Mouse (Mus musculus) CD4-positive helper T cell, adult 2 months (primary cell): ENCODE measurements around the gene Rras2.
A peak's percentile ranks its signal among the peaks of the same experiment; 100 is the strongest.

ENCODE experiments used
- DNase-seq: peaks from one replicate; pipeline ENCODE4 v3.0.0-alpha.2; 2012; ENCODE audit warnings: low read depth, missing footprints, low spot score

Gene Rras2

DNA sequence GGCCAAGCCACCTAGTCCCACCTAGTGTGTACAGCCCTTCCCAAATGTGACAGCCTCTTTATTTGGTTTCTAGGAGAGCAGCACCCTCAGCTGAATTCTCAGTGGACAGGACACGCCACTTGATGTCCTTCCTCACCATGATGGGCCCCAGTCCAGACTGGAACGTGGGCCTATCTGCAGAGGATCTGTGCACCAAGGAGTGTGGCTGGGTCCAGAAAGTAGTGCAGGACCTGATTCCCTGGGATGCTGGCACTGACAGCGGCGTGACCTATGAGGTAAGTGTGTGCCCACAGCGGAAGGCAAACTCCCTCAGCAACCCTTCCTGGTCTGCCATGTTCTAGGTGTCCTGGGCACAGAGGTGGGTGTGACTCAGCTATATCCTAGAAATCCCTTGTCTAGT is 88.8 kb downstream of the Rras2 start:
- no peak for DNase-seq

DNA sequence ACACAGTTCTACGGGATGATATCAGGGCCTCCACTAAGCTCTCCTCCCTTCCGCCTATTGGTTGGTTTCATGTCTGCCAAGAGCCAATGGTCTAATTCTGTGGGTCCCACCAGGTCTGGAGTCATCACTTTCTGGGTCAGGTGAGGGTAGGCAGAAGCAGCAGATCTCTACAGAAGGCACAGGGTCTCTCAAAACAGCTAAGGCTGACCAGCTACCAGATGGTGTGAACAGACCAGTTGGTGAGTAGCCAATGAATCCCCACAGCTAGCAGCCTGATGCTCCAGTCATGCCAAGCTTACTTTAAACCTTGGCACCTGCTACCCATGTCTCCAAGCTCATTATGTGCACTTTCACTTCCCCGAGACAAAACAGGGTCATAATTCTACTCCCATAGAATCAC is 90.2 kb downstream of the Rras2 start:
- no peak for DNase-seq

DNA sequence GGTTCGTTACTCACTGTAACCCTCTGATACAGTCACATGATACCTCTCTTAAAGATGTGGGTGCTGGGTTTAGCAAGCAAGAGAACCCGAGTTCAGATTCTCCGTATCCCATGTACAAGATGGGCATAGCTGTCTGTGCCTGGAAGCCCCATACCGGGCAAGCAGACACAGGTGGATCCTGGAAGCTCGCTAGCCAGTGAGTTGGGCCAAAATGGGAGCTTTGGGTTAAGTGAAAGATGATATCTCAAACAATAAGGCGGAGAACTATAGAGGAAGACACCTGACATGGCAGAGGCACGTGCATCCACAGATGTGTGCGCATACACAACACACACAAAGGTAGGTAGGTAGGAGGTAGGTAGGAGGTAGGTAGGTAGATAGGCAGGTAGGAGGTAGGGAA is 90.7 kb downstream of the Rras2 start:
- DNase-seq, result no peak

DNA sequence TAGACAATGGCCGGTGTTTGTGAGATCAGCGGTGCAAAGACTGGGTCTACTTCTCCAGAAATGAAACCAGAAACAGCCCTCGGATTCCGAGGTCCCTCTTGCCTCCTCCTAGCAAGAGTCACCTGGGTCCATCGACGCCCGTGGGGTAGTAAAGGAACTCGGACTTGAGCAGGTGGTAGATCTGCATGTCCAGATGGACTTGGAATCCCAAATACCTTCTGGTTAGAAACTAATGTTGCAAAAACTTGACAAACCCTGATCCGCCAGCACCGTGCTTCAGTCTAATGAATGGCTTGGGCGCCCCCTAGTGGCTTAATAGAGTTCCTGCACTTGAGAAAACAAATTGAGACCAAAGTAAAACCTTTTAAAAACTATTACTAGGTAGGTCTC is 96.9 kb downstream of the Rras2 start:
- DNase-seq, result peak; percentile 65

DNA sequence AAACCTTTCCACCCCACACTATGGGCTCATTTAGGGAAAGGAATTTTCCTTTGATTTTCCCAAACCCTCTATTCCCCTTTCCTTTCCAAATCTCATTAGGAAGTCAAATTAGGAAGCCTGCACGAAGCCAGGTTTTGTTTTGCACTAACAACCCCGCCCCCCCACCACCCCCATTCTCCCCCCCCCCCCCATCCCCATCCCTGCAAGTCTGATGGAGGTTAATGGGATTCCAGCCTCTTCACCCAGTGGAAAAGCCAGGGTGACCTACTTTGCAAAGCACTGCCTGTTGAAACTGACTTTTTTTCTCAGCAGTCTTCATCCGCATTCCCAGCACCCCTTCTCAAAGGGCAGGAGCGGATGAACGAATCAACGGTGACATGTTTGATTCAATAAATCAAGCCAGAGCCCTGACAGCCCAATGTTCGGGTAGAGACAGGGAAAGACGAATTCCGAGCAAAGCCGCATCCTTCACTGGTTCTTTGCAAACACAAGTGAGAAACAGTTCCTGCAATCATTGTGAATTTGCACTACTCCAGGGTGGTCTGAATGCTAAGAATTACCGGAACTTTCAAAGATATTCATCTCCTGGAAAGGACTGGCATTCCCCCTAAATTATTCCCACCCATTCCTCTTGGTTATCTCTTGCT is 97.4 kb downstream of the Rras2 start:
- DNase-seq, result no peak

DNA sequence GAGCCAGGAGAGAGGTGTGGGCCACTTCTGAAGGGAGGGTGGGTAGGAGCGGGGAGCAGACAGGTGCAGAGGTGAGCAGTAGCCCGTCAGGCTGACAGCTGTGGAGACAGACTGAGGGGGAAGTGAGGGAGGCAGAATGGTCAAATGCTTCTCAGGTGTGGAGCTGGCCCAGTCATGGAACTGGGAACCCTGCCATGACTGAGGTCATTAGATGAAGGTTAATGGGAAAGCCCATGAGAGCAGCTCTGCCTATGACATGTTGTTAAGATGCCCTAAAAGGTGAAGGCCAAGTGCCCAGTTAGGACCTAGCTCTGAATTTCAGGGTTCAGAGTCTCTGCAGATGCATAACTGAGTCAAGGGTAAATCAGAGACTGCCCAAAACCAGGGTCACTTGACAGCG is 98.7 kb downstream of the Rras2 start:
- no peak for DNase-seq

DNA sequence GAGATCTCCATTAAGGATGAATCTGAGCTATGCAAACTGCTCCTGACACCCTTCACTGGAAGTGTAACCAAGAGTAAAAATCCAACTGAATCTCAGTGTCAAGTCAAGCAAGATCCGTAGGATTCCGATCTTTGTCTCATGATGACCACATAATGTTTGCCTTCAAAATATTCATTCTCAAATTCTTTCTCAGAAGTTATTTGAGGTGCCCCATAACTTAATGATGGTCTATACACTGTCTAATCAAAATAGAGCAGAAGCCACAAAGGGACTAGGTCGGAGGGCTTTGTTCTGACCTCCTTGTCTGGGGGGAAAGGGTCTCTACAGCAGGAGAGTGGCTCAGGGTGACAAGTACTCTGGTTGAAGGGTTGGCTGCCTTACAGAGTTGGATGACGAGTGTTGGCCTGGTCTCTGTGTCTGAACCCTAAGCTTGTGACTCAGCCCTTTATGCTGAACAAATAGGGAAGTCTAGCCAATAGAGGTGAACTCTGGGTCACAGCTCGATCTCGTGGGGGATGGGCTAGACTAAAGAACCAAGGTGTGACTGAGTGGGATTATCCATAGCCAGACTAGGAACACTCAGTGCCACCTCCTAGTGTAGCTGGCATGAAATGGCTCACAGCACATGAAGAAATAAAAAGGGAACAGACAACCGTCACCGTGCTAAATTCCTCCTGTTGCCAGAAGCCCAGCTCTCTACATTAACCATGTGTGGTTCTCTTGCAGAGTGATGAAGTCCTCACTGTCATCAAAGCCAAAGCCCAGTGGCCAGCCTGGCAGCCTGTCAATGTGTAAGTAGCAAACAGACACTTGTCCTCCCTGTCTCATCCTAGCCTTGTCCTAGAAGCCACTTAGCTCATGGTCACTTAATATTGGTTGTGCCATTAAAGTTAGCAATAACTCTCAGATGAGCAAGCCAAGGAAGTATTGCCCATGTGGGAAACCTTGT is 101.3 kb downstream of the Rras2 start:
- no peak for DNase-seq

DNA sequence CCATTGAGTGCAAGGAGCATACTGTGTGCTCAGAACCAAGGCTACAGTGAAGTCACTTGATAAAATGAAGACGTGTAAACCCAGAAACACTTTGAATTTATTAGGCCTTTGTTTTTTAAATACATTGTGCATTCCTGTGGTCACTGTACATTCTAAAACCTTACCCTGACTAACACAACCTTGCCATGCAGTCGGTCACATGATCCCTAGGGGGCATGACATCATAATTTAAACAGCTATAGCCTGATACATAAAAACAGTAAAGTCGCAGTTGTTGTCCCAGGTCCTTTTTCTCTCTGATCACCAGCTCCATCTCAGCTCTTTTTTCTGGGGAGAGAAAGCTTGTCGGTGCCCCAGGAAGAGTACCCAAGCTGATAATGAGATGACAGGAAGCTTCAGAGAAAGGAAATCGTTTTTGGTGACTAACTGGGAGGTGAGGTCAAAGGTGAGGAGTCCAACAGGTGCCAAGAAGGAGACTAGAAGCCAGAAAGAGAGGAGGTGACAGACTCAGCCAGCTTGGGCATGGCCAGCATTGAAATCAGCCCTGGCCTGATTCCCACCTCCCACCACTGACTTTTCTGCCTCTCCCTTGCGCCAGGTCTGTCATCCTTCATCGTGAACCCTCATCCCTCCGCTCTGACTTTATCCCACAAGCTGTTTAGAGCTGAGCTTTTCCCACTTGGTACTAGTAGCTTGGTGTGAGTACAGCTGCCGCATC is 105.7 kb downstream of the Rras2 start:
- DNase-seq, result no peak

DNA sequence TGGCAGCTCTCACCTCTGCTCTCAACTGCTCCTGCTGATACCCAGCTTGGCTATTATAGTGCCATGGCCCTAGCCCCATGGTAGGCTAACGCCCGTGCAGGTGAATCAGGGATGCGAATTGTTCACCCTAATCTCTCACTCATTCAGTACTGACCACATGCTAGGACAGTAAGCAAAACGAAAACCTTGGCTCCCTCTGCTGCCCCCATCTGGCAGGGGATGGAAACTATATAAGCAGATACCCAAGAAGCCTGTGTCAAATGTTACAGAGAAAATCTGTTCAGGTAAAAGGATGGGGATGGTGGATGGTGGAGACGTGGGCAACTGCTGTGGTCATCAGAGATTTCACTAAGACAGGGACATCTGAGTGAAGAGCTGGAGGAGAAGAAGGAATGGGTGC is 110.0 kb downstream of the Rras2 start:
- DNase-seq, result no peak

DNA sequence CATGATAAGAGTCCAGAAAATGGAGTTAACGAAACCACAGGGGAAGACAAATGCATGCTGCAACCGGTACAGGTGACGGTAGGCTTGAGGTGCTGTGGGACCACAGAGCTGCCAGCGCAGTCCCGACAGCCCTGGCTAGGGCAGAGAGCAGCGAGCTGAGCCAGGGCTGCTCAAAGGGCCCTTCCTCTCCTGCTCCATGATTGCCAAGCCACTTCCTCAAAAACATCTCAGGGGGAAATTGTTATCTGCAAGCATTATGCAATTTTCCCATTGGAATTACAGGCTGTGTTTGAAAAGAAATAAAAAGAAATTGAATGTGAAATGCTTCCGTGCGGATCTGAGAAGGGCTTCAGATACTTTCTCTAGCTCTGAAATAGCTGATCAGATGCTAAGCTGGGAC is 111.1 kb downstream of the Rras2 start:
- DNase-seq, result no peak

DNA sequence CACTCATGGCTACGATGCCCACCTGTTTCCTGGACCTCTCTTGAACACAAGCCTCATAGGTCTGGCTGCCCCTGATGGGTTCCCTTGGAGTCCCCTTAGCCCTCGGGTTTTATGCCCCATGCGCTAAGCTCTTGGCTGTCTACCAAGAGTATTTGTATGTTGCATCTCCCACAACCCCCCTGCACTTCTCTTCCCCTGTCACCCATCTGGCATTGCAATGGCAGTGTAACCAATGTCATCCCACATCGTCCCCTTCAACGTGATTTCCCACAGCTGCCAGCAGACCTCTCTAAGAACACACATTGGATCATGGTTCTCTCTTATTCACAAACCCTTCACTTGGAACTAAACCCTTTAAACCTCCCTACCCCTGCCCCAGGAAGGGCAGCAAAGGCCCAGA is 112.1 kb downstream of the Rras2 start:
- DNase-seq, result no peak

DNA sequence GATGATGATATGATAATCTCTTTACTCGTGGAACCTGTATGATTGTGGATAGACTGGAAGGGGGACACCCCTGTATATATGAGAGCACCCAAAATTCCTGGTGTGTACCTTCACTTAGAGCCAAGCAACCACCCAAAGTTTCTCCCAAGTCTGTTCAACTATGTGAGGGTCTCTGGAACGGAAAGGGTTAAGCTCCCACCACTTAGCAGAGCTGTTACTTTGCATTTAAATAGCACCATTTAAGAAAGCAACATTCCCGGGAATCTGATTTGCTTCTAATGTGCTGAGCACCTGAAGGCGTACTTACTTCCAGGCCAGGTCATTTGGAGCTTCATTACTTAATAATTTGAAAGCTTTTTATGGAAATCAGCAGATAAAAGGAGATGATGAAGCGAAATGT is 113.4 kb downstream of the Rras2 start:
- DNase-seq, result no peak

DNA sequence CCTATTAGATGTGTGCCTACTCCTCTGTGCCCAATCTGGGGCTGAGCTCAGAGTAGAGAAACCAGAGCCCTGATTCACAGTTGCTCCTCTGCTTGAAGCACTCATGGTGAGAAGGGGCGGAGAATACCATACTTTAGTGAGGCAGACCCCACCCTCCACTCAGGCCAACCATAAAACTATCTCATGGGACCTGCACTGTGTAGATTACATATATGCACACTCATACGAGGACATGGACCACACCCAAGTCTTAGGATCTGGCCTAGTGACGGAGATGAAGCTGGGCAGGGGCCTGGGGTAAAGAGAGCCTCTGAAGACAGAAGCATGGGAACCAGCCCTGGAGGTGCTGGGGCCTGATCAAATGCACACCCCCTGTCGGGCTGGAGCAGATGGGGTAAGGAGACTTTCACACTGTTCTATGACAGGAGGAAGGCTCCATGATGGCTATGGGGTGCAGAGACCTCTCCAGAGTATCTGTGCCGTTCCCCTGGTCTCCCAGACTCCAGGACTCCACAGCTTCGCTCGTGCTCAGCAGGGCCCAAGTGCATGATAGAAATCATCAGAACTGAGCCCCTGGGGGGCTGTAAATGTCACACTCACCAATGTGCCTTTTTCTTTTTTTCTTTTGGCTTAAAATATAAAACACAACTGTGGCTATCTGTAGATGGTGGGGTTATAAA is 119.8 kb downstream of the Rras2 start:
- DNase-seq, result no peak
